In the genomic region with DNA sequence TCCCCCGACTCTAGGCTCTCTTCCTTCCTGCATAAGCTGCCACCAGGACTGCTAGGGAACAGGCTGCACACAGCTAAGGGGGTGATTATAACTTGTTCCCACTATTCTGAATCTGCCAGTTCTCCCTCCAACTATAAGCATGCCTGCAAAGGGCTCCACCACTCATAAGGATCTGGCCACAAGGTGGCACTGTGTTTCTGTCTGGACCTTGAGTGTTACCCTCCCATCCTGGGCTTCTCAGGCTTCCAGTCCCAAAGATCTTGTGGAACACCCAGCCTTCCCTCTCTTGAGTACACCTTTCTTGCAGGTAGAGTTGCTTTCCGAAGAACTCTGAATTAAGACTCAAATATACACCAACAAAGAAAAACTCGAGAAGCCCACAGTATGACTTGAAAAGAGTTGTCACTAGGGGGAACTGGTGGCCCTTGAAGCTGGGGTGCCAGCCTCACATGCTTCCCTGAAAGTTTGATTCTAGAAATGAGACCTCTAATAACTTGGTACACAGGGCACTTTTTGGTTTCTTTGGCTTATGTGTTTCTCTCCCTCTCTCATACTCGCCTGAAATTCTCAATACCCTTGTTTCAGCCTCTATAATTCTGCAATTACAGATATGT, we compare ENCODE assay signal across 9 mouse cellular contexts. TPM values are rescaled to one million over a fixed set of nuclear protein-coding genes. Genes with fewer than 3 reads are reported as not detected.
A peak's percentile ranks its signal among the peaks of the same experiment; 100 is the strongest.
DNase-seq lines count a peak whose midpoint lies in the region; ATAC-seq lines count a peak whose summit lies in the region.
"Had no signal": no experiment of that assay in that cellular context is flagged by ENCODE, and none has a peak within 500 bp of the region (broad histone marks: within the 10 kb centered on the region; RNA-seq: fewer than 3 reads in every experiment).

No protein-coding gene starts in this region.

- peak; percentile 89 for ATAC-seq in frontal cortex, adult (ENCODE audit: low TSS enrichment)
- ATAC-seq in hindbrain, embryonic 14.5 days (ENCODE audit: low FRiP score), result peak; percentile 79; the same call in 1 of the 2 replicates

- no peak overlapping the region for H3K27ac ChIP-seq in hindbrain, embryonic 14.5 days

- H3K9me3 ChIP-seq in hindbrain, embryonic 14.5 days (ENCODE audit: control insufficient read depth, low read length), result no peaks in the 10 kb centered on the region
- H3K9me3 ChIP-seq: megakaryocyte, embryonic 14.5 days had no signal

- H3K4me3 ChIP-seq in hindbrain, embryonic 14.5 days (replicated peaks; ENCODE audit: low read length), result no peak overlapping the region
- H3K4me3 ChIP-seq: megakaryocyte, embryonic 14.5 days had no signal

- no peaks in the 10 kb centered on the region for H3K27me3 ChIP-seq in hindbrain, embryonic 14.5 days (ENCODE audit: control insufficient read depth, insufficient read depth, low read length)

- no peaks in the 10 kb centered on the region for H3K4me1 ChIP-seq in hindbrain, embryonic 14.5 days (replicated peaks; ENCODE audit: control insufficient read depth, insufficient read depth, low read length)

- DNase-seq in Muller cell, postnatal 12 days (ENCODE audit: inconsistent ontology term), result peak; percentile 52
- peak; percentile 93 for DNase-seq in cerebellum, adult 9-10 months
- peak; percentile 93 for DNase-seq in hindbrain, embryonic 14.5 days (ENCODE audit: low spot score)
- DNase-seq in layer of hippocampus, postnatal 14 days (ENCODE audit: low spot score in 2 of 2), result peak; percentile 85 to 92
- DNase-seq in lung, postnatal 14 days, result peak; percentile 93
- DNase-seq in retina, postnatal 1 day, result peak; percentile 89
- peak; percentile 92 for DNase-seq in thymus, postnatal 4 days

- 43% methylated on average over 4 of the region's 4 CpGs for WGBS in hindbrain, embryonic 14.5 days

- no peak overlapping the region for H3K9ac ChIP-seq in hindbrain, embryonic 14.5 days

- no peak overlapping the region for H3K4me2 ChIP-seq in hindbrain, embryonic 14.5 days (replicated peaks)

- peaks cover 35% of the 10 kb centered on the region for H3K36me3 ChIP-seq in hindbrain, embryonic 14.5 days (replicated peaks; ENCODE audit: control insufficient read depth, insufficient read depth)

RNA-seq across cellular contexts. Expression of a gene that starts 12.8 kb away (rescaled TPM):
- 39.7 and 47.4 TPM in 2 replicates for polyA plus RNA-seq in hindbrain, embryonic 14.5 days (2014; fragmentation: Nextera tagmentation; extraction: Ambion mirVana)
- total RNA-seq in layer of hippocampus, postnatal 14 days (2021), result 10 to 100 TPM; 32.1 to 32.8 TPM

RNA-seq across cellular contexts. Expression of a gene that starts 27.5 kb away (rescaled TPM):
- polyA plus RNA-seq in hindbrain, embryonic 14.5 days (2014; fragmentation: Nextera tagmentation; extraction: Ambion mirVana), result 62.3 and 63.3 TPM in 2 replicates
- total RNA-seq in layer of hippocampus, postnatal 14 days (2021), result 10 to 100 TPM; 37.0 to 37.7 TPM

RNA-seq across cellular contexts. Expression of a gene that starts 28.0 kb away (rescaled TPM):
- 66.7 and 67.6 TPM in 2 replicates for polyA plus RNA-seq in hindbrain, embryonic 14.5 days (2014; fragmentation: Nextera tagmentation; extraction: Ambion mirVana)
- 10 to 100 TPM; 60.3 to 65.3 TPM for total RNA-seq in layer of hippocampus, postnatal 14 days (2021)
